Mouse (Mus musculus): ENCODE results near the gene Carmil1. TPM values are rescaled to one million over a fixed set of nuclear protein-coding genes. Genes with fewer than 3 reads are reported as not detected.

Gene Carmil1
- polyA plus RNA-seq, 1 experiment from 2014 or later, result 36.0 TPM

DNA sequence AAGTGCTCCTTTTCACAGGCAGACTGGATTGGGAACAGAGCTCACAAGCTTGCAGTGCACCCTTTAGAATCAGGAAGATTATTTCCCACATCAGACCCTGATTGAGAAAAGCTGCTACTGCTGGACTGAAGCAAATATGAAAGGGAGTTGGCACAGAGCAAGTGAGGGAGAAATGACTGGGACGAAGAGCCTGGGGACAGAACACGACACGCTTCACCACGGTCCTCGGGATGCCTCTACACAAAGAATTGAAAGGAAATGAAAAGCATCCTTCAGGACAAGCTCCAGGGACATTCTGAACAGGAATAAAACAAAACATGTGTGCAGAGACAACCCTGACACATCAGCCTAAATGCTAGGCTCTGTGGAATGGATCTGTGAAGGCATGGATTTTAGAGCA is 103.0 kb downstream of the Carmil1 start:
- H3K9ac ChIP-seq (replicated peaks; ENCODE audit: low read depth, low read length), result no peak overlapping the region
- no peak overlapping the region for H3K4me2 ChIP-seq (ENCODE audit: low read depth, low read length)
- no peaks in the 10 kb centered on the region for H3K9me3 ChIP-seq (ENCODE audit: control insufficient read depth, low read length)
- no peak overlapping the region for H3K4me3 ChIP-seq (ENCODE audit: low read depth, low read length)
- no peak for ATAC-seq (ENCODE audit: low read depth)
- no peak overlapping the region for H3K27ac ChIP-seq (ENCODE audit: low read depth, low read length)
- no peaks in the 10 kb centered on the region for H3K27me3 ChIP-seq (ENCODE audit: control insufficient read depth, insufficient read depth, low read length)
- H3K4me1 ChIP-seq (ENCODE audit: control insufficient read depth, insufficient read depth, low read length), result no peaks in the 10 kb centered on the region
- 71% methylated on average over 5 of the region's 5 CpGs for WGBS
- no peaks in the 10 kb centered on the region for H3K36me3 ChIP-seq (ENCODE audit: control insufficient read depth, insufficient read depth, low read length)

DNA sequence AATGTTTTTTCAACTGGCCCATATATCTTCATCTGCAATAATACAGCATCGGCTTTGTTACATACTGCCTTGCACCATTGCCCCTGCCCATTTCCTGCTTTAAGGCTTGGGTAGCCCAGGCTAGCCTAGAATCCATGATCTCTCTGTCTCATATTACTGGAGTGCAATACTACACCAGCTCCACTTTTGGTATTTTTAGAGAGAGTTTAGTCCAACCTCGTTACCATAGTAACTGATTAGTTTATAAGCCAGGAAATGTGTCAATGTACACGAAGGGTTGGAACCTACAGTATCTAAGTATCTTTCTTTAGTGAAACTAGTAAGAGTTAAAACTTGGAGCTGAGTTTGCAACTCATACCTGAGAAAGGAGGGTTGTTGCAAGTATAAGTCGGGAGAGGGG is 103.8 kb downstream of the Carmil1 start:
- WGBS, result 73% methylated on average over 4 of the region's 4 CpGs
- H3K36me3 ChIP-seq (ENCODE audit: control insufficient read depth, insufficient read depth, low read length), result no peaks in the 10 kb centered on the region

DNA sequence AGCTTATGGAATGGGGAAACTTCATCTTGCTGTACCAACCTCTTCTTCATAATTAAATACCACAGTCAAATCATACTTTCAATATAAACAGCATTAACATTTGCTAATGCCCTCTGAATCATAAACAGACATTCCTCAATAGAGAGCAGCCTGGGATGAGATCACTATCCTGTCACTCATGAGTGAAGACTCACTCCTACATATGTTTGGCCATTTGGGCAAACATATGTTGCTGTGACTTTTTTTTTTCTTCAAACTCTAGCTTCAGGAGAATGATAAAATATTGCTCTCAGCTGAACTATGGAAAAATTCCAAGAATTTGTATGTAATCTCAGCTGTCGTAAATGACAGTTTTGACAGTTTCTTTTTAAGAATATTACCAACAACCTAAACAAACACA is 110.9 kb downstream of the Carmil1 start:
- no peak overlapping the region for H3K27ac ChIP-seq (ENCODE audit: low read depth, low read length)
- no peak for ATAC-seq (ENCODE audit: low read depth)

More for the DNA sequence above, 103.8 kb downstream of the Carmil1 start:
- H3K9me3 ChIP-seq (ENCODE audit: control insufficient read depth, low read length), result no peaks in the 10 kb centered on the region
- H3K27ac ChIP-seq (ENCODE audit: low read depth, low read length), result no peak overlapping the region
- H3K4me1 ChIP-seq (ENCODE audit: control insufficient read depth, insufficient read depth, low read length), result no peaks in the 10 kb centered on the region
- no peak overlapping the region for H3K4me3 ChIP-seq (ENCODE audit: low read depth, low read length)
- no peaks in the 10 kb centered on the region for H3K27me3 ChIP-seq (ENCODE audit: control insufficient read depth, insufficient read depth, low read length)
- H3K4me2 ChIP-seq (ENCODE audit: low read depth, low read length), result no peak overlapping the region
- no peak overlapping the region for H3K9ac ChIP-seq (replicated peaks; ENCODE audit: low read depth, low read length)
- no peak for ATAC-seq (ENCODE audit: low read depth)

DNA sequence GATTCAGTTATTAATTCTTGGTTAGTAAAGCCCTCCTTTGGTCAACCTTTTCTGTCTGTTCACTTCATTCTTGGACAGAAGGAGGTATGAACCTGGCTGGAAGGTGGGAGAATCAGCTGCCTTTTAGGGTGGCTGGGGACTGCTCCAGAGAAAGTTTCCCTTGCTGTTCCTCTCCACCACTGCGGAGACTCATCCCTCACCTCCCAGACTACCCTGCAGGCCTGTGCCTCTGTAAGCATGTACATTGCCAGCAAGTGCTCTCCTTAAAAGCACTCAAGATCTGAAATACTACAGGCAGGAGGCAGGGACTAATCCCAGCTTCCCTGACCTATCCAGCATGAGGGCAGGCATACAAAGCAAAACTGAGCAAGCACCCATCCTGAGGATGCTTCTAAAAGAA is 117.2 kb downstream of the Carmil1 start:
- 100% methylated on average over 1 of the region's 1 CpGs for WGBS
- no peaks in the 10 kb centered on the region for H3K27me3 ChIP-seq (ENCODE audit: control insufficient read depth, insufficient read depth, low read length)
- H3K4me2 ChIP-seq (ENCODE audit: low read depth, low read length), result no peak overlapping the region
- no peak overlapping the region for H3K27ac ChIP-seq (ENCODE audit: low read depth, low read length)
- H3K9me3 ChIP-seq (ENCODE audit: control insufficient read depth, low read length), result no peaks in the 10 kb centered on the region
- no peak overlapping the region for H3K4me3 ChIP-seq (ENCODE audit: low read depth, low read length)
- no peak for ATAC-seq (ENCODE audit: low read depth)
- H3K4me1 ChIP-seq (ENCODE audit: control insufficient read depth, insufficient read depth, low read length), result no peaks in the 10 kb centered on the region
- H3K9ac ChIP-seq (replicated peaks; ENCODE audit: low read depth, low read length), result no peak overlapping the region
- no peaks in the 10 kb centered on the region for H3K36me3 ChIP-seq (ENCODE audit: control insufficient read depth, insufficient read depth, low read length)

More for the DNA sequence above, 110.9 kb downstream of the Carmil1 start:
- no peaks in the 10 kb centered on the region for H3K27me3 ChIP-seq (ENCODE audit: control insufficient read depth, insufficient read depth, low read length)
- H3K4me2 ChIP-seq (ENCODE audit: low read depth, low read length), result no peak overlapping the region
- H3K4me3 ChIP-seq (ENCODE audit: low read depth, low read length), result no peak overlapping the region
- H3K4me1 ChIP-seq (ENCODE audit: control insufficient read depth, insufficient read depth, low read length), result no peaks in the 10 kb centered on the region
- H3K9ac ChIP-seq (replicated peaks; ENCODE audit: low read depth, low read length), result no peak overlapping the region
- no peaks in the 10 kb centered on the region for H3K36me3 ChIP-seq (ENCODE audit: control insufficient read depth, insufficient read depth, low read length)
- WGBS, result 95% methylated on average over 1 of the region's 1 CpGs
- no peaks in the 10 kb centered on the region for H3K9me3 ChIP-seq (ENCODE audit: control insufficient read depth, low read length)

DNA sequence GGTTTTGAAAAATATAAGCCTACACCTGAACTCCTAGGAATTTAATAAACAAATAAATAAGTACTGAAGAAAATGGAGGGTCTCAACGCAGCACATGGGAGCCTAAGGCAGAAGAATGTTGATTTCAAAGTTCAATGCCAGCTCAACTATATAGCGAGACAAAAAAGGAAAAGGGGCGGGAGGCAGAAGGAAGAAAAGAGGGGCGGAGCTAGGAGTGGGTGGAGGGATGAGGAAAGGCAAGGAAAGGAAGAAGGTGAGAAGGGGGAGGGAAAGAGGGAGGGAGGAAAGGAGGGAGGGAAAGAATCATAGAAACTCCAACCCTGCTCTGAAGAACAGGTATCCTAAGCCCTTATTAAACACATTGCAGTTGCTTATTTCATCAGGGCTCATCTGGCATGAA is 119.5 kb downstream of the Carmil1 start:
- WGBS, result 85% methylated on average over 4 of the region's 4 CpGs
- no peak for ATAC-seq (ENCODE audit: low read depth)

DNA sequence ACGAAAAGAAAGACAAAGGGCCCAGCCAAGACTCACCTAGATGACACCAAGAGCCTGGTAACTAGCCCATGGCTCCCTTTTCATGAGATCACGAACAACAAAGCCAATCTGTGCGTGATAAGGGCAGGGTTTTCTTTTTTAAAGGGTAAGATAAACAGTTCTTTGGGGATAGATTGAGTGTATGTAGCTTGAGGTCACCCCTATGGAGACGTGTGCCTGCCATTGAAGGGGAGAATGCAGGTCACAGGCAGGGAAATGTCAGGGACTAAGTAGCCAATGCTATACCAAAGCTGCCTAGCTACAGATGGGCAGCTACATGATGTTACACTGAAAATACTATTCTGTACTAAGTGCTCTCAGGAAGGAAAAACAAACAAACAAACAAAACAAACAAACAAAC is 120.6 kb downstream of the Carmil1 start:
- Histone ChIP-seq H3K27ac (ENCODE audit: low read depth, low read length) (no peak overlapping the region), H3K4me1 (ENCODE audit: control insufficient read depth, insufficient read depth, low read length) (no peaks in the 10 kb centered on the region), H3K27me3 (ENCODE audit: control insufficient read depth, insufficient read depth, low read length) (no peaks in the 10 kb centered on the region), H3K36me3 (ENCODE audit: control insufficient read depth, insufficient read depth, low read length) (no peaks in the 10 kb centered on the region), H3K9ac (replicated peaks; ENCODE audit: low read depth, low read length) (no peak overlapping the region), H3K4me3 (ENCODE audit: low read depth, low read length) (no peak overlapping the region), H3K4me2 (ENCODE audit: low read depth, low read length) (no peak overlapping the region), H3K9me3 (ENCODE audit: control insufficient read depth, low read length) (no peaks in the 10 kb centered on the region)
- WGBS, result 83% methylated on average over 4 of the region's 4 CpGs
- ATAC-seq (ENCODE audit: low read depth), result no peak

More for the DNA sequence above, 119.5 kb downstream of the Carmil1 start:
- Histone ChIP-seq H3K4me2 (ENCODE audit: low read depth, low read length) (no peak overlapping the region), H3K27me3 (ENCODE audit: control insufficient read depth, insufficient read depth, low read length) (no peaks in the 10 kb centered on the region), H3K9ac (replicated peaks; ENCODE audit: low read depth, low read length) (no peak overlapping the region), H3K4me3 (ENCODE audit: low read depth, low read length) (no peak overlapping the region), H3K9me3 (ENCODE audit: control insufficient read depth, low read length) (no peaks in the 10 kb centered on the region), H3K4me1 (ENCODE audit: control insufficient read depth, insufficient read depth, low read length) (no peaks in the 10 kb centered on the region), H3K27ac (ENCODE audit: low read depth, low read length) (no peak overlapping the region), H3K36me3 (ENCODE audit: control insufficient read depth, insufficient read depth, low read length) (no peaks in the 10 kb centered on the region)

DNA sequence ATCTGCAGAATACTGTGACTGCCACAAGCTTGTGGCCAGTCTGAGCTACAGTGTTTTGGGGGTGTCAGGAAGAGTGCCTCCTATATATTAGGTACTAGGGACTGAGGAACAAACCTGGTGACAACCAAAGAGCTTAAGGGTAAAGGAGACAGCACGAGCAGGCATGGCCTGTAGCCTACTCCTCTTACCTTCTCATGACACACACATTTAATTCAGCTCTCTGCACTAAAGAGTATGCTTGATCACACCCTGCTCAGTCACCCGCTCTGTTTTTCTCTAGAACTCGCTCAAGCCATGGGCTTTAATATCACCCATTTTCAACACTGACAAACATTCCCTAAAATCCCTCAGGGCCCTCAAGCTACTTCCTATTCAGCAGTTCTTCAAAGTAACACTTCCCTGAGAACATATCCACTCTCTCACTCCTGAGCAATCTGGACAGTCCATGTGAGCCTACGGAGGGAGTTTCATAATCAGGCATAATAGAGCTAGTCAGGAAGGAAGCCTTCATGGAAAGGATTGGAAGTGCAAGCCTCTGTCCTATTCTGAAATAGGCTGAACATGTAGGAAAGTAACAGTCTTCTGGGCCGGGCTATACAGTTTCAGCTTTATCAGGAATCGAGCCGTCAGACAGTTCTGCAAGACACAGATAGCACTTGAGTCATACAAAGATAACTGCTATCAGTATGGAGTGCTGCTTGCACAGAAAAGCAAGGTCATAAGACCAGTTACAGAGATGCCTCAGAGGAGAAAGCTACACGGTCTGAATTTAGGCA is 121.2 kb downstream of the Carmil1 start:
- H3K4me1 ChIP-seq (ENCODE audit: control insufficient read depth, insufficient read depth, low read length), result no peaks in the 10 kb centered on the region
- H3K36me3 ChIP-seq (ENCODE audit: control insufficient read depth, insufficient read depth, low read length), result no peaks in the 10 kb centered on the region
- H3K27me3 ChIP-seq (ENCODE audit: control insufficient read depth, insufficient read depth, low read length), result no peaks in the 10 kb centered on the region
- H3K27ac ChIP-seq (ENCODE audit: low read depth, low read length), result no peak overlapping the region
- 89% methylated on average over 8 of the region's 8 CpGs for WGBS
- no peak overlapping the region for H3K4me2 ChIP-seq (ENCODE audit: low read depth, low read length)
- H3K9me3 ChIP-seq (ENCODE audit: control insufficient read depth, low read length), result no peaks in the 10 kb centered on the region
- H3K4me3 ChIP-seq (ENCODE audit: low read depth, low read length), result no peak overlapping the region
- no peak overlapping the region for H3K9ac ChIP-seq (replicated peaks; ENCODE audit: low read depth, low read length)
- no peak for ATAC-seq (ENCODE audit: low read depth)

DNA sequence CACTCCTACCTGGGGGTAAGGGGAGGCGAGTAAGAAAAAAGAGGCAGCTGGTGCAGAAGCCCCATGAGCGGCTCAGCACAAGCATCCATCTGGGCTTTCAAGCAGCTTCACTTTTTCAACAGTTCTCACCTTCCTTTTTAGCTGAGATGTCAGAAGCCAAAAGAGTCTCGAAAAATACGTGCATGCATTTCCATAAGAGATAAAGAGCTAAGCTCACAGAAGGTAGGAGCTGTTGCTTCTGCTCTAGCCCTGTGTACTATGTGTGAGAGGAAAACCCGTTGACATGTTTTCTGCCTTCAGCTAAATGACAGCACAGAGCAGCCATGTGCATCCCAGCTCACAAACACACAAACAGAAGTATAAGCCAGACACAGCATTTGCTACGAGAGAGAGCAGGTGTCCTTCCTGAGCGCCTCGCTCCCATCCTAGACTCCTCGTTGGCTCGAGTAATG is 123.0 kb downstream of the Carmil1 start:
- Histone ChIP-seq H3K9ac (replicated peaks; ENCODE audit: low read depth, low read length) (no peak overlapping the region), H3K4me2 (ENCODE audit: low read depth, low read length) (no peak overlapping the region), H3K4me3 (ENCODE audit: low read depth, low read length) (no peak overlapping the region), H3K36me3 (ENCODE audit: control insufficient read depth, insufficient read depth, low read length) (no peaks in the 10 kb centered on the region), H3K9me3 (ENCODE audit: control insufficient read depth, low read length) (no peaks in the 10 kb centered on the region), H3K27me3 (ENCODE audit: control insufficient read depth, insufficient read depth, low read length) (no peaks in the 10 kb centered on the region), H3K4me1 (ENCODE audit: control insufficient read depth, insufficient read depth, low read length) (0 out of 2 replicates have a peak, but pooled peaks cover 2% of the 10 kb centered on the region), H3K27ac (ENCODE audit: low read depth, low read length) (no peak overlapping the region)
- ATAC-seq (ENCODE audit: low read depth), result no peak
- WGBS, result 89% methylated on average over 10 of the region's 10 CpGs

DNA sequence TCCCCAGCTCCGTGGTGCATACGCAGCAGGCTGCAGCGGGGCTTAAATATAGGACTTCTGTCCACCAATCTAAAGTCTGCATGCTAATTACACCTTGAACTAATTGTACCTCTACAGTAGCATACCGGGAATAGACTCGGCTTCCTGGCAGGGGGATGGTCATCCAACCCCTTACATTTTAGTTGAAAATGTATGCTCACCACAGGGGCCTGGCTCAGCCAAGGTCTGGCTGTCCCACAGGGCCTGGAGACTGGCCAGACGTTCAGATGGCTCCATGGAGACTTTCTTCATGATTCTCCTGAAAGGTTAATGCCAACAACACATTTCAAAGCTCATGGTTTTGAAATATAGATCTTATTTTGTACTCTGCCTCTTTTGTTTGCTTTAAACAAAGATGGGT is 125.4 kb downstream of the Carmil1 start:
- no peaks in the 10 kb centered on the region for H3K27me3 ChIP-seq (ENCODE audit: control insufficient read depth, insufficient read depth, low read length)
- H3K4me2 ChIP-seq (ENCODE audit: low read depth, low read length), result no peak overlapping the region
- H3K27ac ChIP-seq (ENCODE audit: low read depth, low read length), result no peak overlapping the region
- ATAC-seq (ENCODE audit: low read depth), result no peak
- WGBS, result 36% methylated on average over 6 of the region's 6 CpGs
- H3K9ac ChIP-seq (replicated peaks; ENCODE audit: low read depth, low read length), result no peak overlapping the region
- no peak overlapping the region for H3K4me3 ChIP-seq (ENCODE audit: low read depth, low read length)
- no peaks in the 10 kb centered on the region for H3K9me3 ChIP-seq (ENCODE audit: control insufficient read depth, low read length)
- no peaks in the 10 kb centered on the region for H3K36me3 ChIP-seq (ENCODE audit: control insufficient read depth, insufficient read depth, low read length)
- H3K4me1 ChIP-seq (ENCODE audit: control insufficient read depth, insufficient read depth, low read length), result peaks cover 2% of the 10 kb centered on the region; the same call in 1 of the 2 replicates

Data from neural tube, embryonic 14.5 days (tissue).